Mouse (Mus musculus) G1E (cell line): ENCODE results near the gene Bach2.

Experiments used
- CTCF ChIP-seq: IDR thresholded peaks from 2 replicates; pipeline ENCODE4 v1.5.1; 2012; ENCODE audit warnings: low read depth, low read length, inconsistent platforms, mixed read lengths
- GATA1 ChIP-seq: IDR thresholded peaks from 2 replicates; pipeline ENCODE4 v1.6.1; 2012; ENCODE audit warnings: borderline replicate concordance, low read length, inconsistent platforms, mixed read lengths
- POLR2AphosphoS5 ChIP-seq: IDR thresholded peaks from 2 replicates; pipeline ENCODE4 v1.6.1; 2012; ENCODE audit warnings: low read depth, low read length, inconsistent platforms; ENCODE audit not compliant: insufficient replicate concordance

DNA sequence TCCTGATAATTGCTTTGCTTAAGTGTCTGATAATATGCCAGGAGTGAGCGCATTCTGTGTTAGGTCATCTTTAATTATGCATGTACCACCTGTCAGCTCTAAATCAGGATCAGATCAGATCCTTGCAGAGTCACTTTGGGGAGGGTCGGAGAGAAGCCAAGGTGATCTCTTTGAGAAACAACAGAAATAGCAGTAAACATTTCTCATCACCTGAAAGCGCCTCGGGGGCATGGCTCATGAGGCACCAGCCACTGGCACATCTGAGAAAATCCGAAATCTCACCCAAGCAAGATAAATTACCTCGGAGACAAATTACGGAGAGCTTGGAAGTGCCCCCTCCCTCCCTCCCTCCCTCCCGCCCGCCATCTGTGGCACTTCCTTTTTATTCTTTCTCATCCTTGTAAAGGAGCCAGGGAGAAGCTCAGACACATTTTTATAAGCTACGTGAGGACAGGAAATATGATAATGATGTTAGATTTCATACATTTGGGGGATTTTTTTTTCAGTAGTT lies 193.7 kb downstream of the Bach2 start:
- TF ChIP-seq CTCF, result no peak
- TF ChIP-seq GATA1, result no peak
- TF ChIP-seq POLR2AphosphoS5, result no peak
